Mouse (Mus musculus): ENCODE measurements around the gene Akap12. TPM values are rescaled to one million over a fixed set of nuclear protein-coding genes. Genes with fewer than 3 reads are reported as not detected.
A peak's percentile ranks its signal among the peaks of the same experiment; 100 is the strongest.

Akap12 gene
- total RNA-seq, 1 experiment from 2014 or later: 18.0 TPM

GRCm38 (mm10) chr10:4357435-4357834 lies 91.3 kb downstream of the Akap12 start:
- DNase-seq: no peak

GRCm38 (mm10) chr10:4364618-4365017 lies 98.4 kb downstream of the Akap12 start:
- no peak for DNase-seq

- no peak for DNase-seq
Measured at GRCm38 (mm10) chr10:4370105-4370504, 103.9 kb downstream of the Akap12 start.

GRCm38 (mm10) chr10:4372011-4372410 lies 105.8 kb downstream of the Akap12 start:
- no peak for DNase-seq

GRCm38 (mm10) chr10:4373558-4373957 lies 107.4 kb downstream of the Akap12 start:
- DNase-seq: no peak

GRCm38 (mm10) chr10:4374239-4374638 lies 108.1 kb downstream of the Akap12 start:
- no peak for DNase-seq

- no peak for DNase-seq
Measured at GRCm38 (mm10) chr10:4374734-4375133, 108.6 kb downstream of the Akap12 start.

GRCm38 (mm10) chr10:4375267-4375666 lies 109.1 kb downstream of the Akap12 start:
- DNase-seq: no peak

- DNase-seq: no peak
Measured at GRCm38 (mm10) chr10:4376461-4376860, 110.3 kb downstream of the Akap12 start.

GRCm38 (mm10) chr10:4376931-4377330 lies 110.8 kb downstream of the Akap12 start:
- no peak for DNase-seq

- DNase-seq: no peak
Measured at GRCm38 (mm10) chr10:4380748-4381147, 114.6 kb downstream of the Akap12 start.

- no peak for DNase-seq
Measured at GRCm38 (mm10) chr10:4384244-4384643, 118.1 kb downstream of the Akap12 start.

GRCm38 (mm10) chr10:4386609-4387591 lies 120.7 kb downstream of the Akap12 start:
- peak; percentile 95 for DNase-seq

GRCm38 (mm10) chr10:4387701-4388383 lies 121.7 kb downstream of the Akap12 start, which contains the start of gene Zbtb2:
Zbtb2 (minus strand) TSS chr10:4388108.
- DNase-seq: peak; percentile 65

- DNase-seq: no peak
Measured at GRCm38 (mm10) chr10:4388384-4388745, 122.2 kb downstream of the Akap12 start.

GRCm38 (mm10) chr10:4389036-4389435 lies 122.9 kb downstream of the Akap12 start:
- no peak for DNase-seq

GRCm38 (mm10) chr10:4389461-4390112 lies 123.4 kb downstream of the Akap12 start:
- no peak for DNase-seq

- DNase-seq: no peak
Measured at GRCm38 (mm10) chr10:4390550-4390949, 124.4 kb downstream of the Akap12 start.

GRCm38 (mm10) chr10:4391076-4391475 lies 124.9 kb downstream of the Akap12 start:
- no peak for DNase-seq

- no peak for DNase-seq
Measured at GRCm38 (mm10) chr10:4391851-4392250, 125.7 kb downstream of the Akap12 start.

GRCm38 (mm10) chr10:4395321-4395720 lies 129.1 kb downstream of the Akap12 start:
- no peak for DNase-seq

- no peak for DNase-seq
Measured at GRCm38 (mm10) chr10:4398058-4398457, 131.9 kb downstream of the Akap12 start.

Data from adrenal gland, postnatal 25 days (tissue).